Comparison of ENCODE assay signal across 27 mouse cellular contexts in genomic region chr19:23085173-23085660, GRCm38 (mm10). TPM values are rescaled to one million over a fixed set of nuclear protein-coding genes. Genes with fewer than 3 reads are reported as not detected.
DNase-seq lines count a peak whose midpoint lies in the region; ATAC-seq and TF ChIP-seq lines count a peak whose summit lies in the region.
"Had no signal": no experiment of that assay in that cellular context is flagged by ENCODE, and none has a peak within 500 bp of the region (broad histone marks: within the 10 kb centered on the region; RNA-seq: fewer than 3 reads in every experiment).

No protein-coding gene starts in this region.

- H3K9me3 ChIP-seq in limb, embryonic 10.5 days (replicated peaks) = no peaks in the 10 kb centered on the region
- H3K9me3 ChIP-seq: embryonic facial prominence, embryonic 15.5 days; forebrain, embryonic 12.5 days; heart, embryonic 13.5 days; hindbrain, embryonic 10.5 days; hindbrain, embryonic 15.5 days; kidney, embryonic 15.5 days; liver, embryonic 15.5 days; midbrain, embryonic 10.5 days; midbrain, embryonic 15.5 days had no signal

- no peak for DNase-seq in gastrocnemius, adult 2 months
- no peak for DNase-seq in gastrocnemius, adult 18-20 months (ENCODE audit: low spot score)
- peak; percentile 43 for DNase-seq in brain, adult 2 months (ENCODE audit: low read depth, low spot score)
- DNase-seq in limb, embryonic 10.5 days (ENCODE audit: low spot score) = peak; percentile 31
- no peak for DNase-seq in spleen, postnatal 14 days (ENCODE audit: low spot score in 2 of 2)
- DNase-seq in adipocyte (ENCODE audit: low spot score) = no peak
- DNase-seq: adrenal gland, postnatal 14 days; cerebellum, adult 8-10 months; forebrain, postnatal 0 days; gastrocnemius, postnatal 36 days; heart, postnatal 14 days; kidney, adult 18-20 months; kidney, postnatal 25 days; lung, embryonic 14.5 days; lung, postnatal 14 days; right cerebral cortex, adult 18-20 months had no signal

- H3K27me3 ChIP-seq in limb, embryonic 10.5 days (ENCODE audit: low read depth, poor library complexity, severe bottlenecking) = no peaks in the 10 kb centered on the region
- H3K27me3 ChIP-seq: embryonic facial prominence, embryonic 15.5 days; forebrain, embryonic 12.5 days; heart, embryonic 13.5 days; hindbrain, embryonic 15.5 days; kidney, embryonic 15.5 days; liver, embryonic 15.5 days; midbrain, embryonic 15.5 days had no signal

- peak overlapping the region; percentile 25 for H3K27ac ChIP-seq in gastrocnemius, adult 2 months
- H3K27ac ChIP-seq in limb, embryonic 10.5 days = no peak overlapping the region
- H3K27ac ChIP-seq: embryonic facial prominence, embryonic 15.5 days; forebrain, embryonic 12.5 days; heart, embryonic 13.5 days; hindbrain, embryonic 10.5 days; hindbrain, embryonic 15.5 days; kidney, embryonic 15.5 days; layer of hippocampus, adult 2 months; liver, embryonic 15.5 days; midbrain, embryonic 10.5 days; midbrain, embryonic 15.5 days had no signal

- H3K4me1 ChIP-seq in limb, embryonic 10.5 days = no peaks in the 10 kb centered on the region; the same call in 1 of the 2 replicates
- H3K4me1 ChIP-seq: embryonic facial prominence, embryonic 15.5 days; forebrain, embryonic 12.5 days; heart, embryonic 13.5 days; hindbrain, embryonic 10.5 days; hindbrain, embryonic 15.5 days; kidney, embryonic 15.5 days; liver, embryonic 15.5 days; midbrain, embryonic 10.5 days; midbrain, embryonic 15.5 days had no signal

- no peaks in the 10 kb centered on the region for H3K36me3 ChIP-seq in limb, embryonic 10.5 days
- H3K36me3 ChIP-seq: embryonic facial prominence, embryonic 15.5 days; forebrain, embryonic 12.5 days; heart, embryonic 13.5 days; hindbrain, embryonic 10.5 days; hindbrain, embryonic 15.5 days; kidney, embryonic 15.5 days; liver, embryonic 15.5 days; midbrain, embryonic 10.5 days; midbrain, embryonic 15.5 days had no signal

- WGBS in limb, embryonic 10.5 days = 34% methylated on average over 7 of the region's 7 CpGs

- no peak for ATAC-seq in megakaryocyte progenitor cell, adult 5-6 weeks (replicated peaks; ENCODE audit: poor library complexity)
- ATAC-seq: forebrain, postnatal 0 days; midbrain, embryonic 15.5 days had no signal

- intact Hi-C loops in gastrocnemius, adult 2 months (cut with DNase I) = loop anchor here (2.0 kb wide), 1 partner anchor 22 kb away; no protein-coding TSS in a partner anchor

- no peak for TF ChIP-seq CTCF in gastrocnemius, adult 2 months (IDR thresholded peaks at IDR 0.05)

- H3K4me3 ChIP-seq in gastrocnemius, adult 2 months = no peak overlapping the region
- no peak overlapping the region for H3K4me3 ChIP-seq in limb, embryonic 10.5 days
- H3K4me3 ChIP-seq: embryonic facial prominence, embryonic 15.5 days; forebrain, embryonic 12.5 days; heart, embryonic 13.5 days; hindbrain, embryonic 10.5 days; hindbrain, embryonic 15.5 days; kidney, embryonic 15.5 days; layer of hippocampus, adult 2 months; liver, embryonic 15.5 days; midbrain, embryonic 10.5 days; midbrain, embryonic 15.5 days had no signal

RNA-seq across cellular contexts. Expression of gene Klf9, which starts 55.8 kb away (rescaled TPM):
- total RNA-seq in gastrocnemius, adult 2 months (2021) = 100 to 1,000 TPM; 144 to 162 TPM
- 100 to 1,000 TPM; 105 to 142 TPM for total RNA-seq in gastrocnemius, adult 18-20 months (2021)
- polyA plus RNA-seq in limb, embryonic 10.5 days (2016; fragmentation: Nextera tagmentation; extraction: Ambion mirVana) = 0.74 and 1.3 TPM in 2 replicates
- 19.0 and 20.1 TPM in 2 replicates for total RNA-seq in megakaryocyte progenitor cell, adult 5-6 weeks (2015)
- total RNA-seq in megakaryocyte progenitor cell, adult 5-6 weeks (2017) = 13.3 and 16.0 TPM in 2 replicates

Comparison
In these comparisons a context has a peak if more than half of its experiments do, and no peak if none do; other contexts are left out.
1. DNase-seq: peak in brain, adult 2 months (single experiment) and limb, embryonic 10.5 days (single experiment); none in gastrocnemius, adult 2 months (single experiment), gastrocnemius, adult 18-20 months (single experiment), spleen, postnatal 14 days (0 of 2) and adipocyte (single experiment).
2. RNA of gene Klf9, which starts 55.8 kb away (total RNA-seq): 144 to 162 TPM in gastrocnemius, adult 2 months and 105 to 142 TPM in gastrocnemius, adult 18-20 months; 13.3 to 20.1 TPM in megakaryocyte progenitor cell, adult 5-6 weeks; every median in the first group is over 4 times any median in the second.